Mouse (Mus musculus) C2C12 (cell line): Measurements from ENCODE around the gene Tigit.

ENCODE experiments used
- CEBPB ChIP-seq: IDR thresholded peaks from one replicate; pipeline ENCODE4 v1.6.1; 2011; ENCODE audit warnings: low read depth, mild to moderate bottlenecking, control low read depth, moderate library complexity
- CTCF ChIP-seq: IDR thresholded peaks from one replicate; pipeline ENCODE4 v1.5.1; 2011; ENCODE audit not compliant: control insufficient read depth, insufficient read depth, insufficient read length
- FOSL1 ChIP-seq: IDR thresholded peaks from one replicate; pipeline ENCODE4 v1.8.0; 2011; ENCODE audit warnings: mild to moderate bottlenecking, low read length; ENCODE audit not compliant: poor library complexity, insufficient read depth, severe bottlenecking
- MAX ChIP-seq: IDR thresholded peaks from one replicate; pipeline ENCODE4 v1.6.1; 2011; ENCODE audit warnings: mild to moderate bottlenecking, control low read depth
- MYOD1 ChIP-seq: IDR thresholded peaks from one replicate; pipeline ENCODE4 v1.6.1; 2011; ENCODE audit warnings: low read depth; ENCODE audit not compliant: control insufficient read depth, insufficient read length
- MYOG ChIP-seq: IDR thresholded peaks from one replicate; pipeline ENCODE4 v1.6.1; 2011; ENCODE audit not compliant: control insufficient read depth, insufficient read length; ENCODE audit errors: extremely low read depth
- USF1 ChIP-seq: IDR thresholded peaks from one replicate; pipeline ENCODE4 v1.6.1; 2011; ENCODE audit warnings: low read depth, mild to moderate bottlenecking, control low read depth, moderate library complexity

DNA sequence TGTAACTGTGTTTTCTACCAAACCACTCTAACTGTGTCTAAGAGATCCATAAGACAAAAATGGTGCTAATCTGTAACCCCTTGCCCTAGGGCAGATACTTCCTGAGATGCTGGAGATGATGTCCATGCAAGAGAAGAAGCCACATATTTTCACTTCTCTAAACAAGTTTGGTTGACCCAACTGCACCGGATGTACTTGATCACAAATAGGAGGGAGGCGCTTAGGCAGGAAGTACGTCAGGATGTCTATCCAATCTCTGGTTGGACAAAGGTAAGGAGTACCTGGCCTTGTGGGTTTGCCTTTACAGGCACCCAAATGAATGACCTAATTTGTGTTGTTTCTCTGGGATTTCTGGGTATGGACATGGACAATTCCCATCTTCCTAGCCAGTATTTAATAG lies 4.3 kb upstream of the Tigit start:
- TF ChIP-seq CTCF (no peak), MYOD1 (no peak), USF1 (no peak), MAX (no peak), MYOG (no peak), CEBPB (no peak), FOSL1 (no peak)
